Mouse (Mus musculus) ES-Bruce4 (cell line): ENCODE measurements at regions not wholly inside any gene's neighbourhood (a gene's known extent, or its start where the extent isn't known, plus 50 kb on each side); places are given as distances from the start of the nearest gene placed in this dataset.

Experiments used
- H3K27ac ChIP-seq: 2 replicates; pipeline ENCODE4 v1.5.1; 2012; ENCODE audit warnings: low read length, inconsistent platforms; ENCODE audit not compliant: insufficient read depth
- H3K27me3 ChIP-seq: 2 replicates; pipeline ENCODE4 v1.6.1; 2012; ENCODE audit warnings: mild to moderate bottlenecking, low read length, inconsistent platforms; ENCODE audit not compliant: control insufficient read depth, poor library complexity, insufficient read depth, severe bottlenecking
- H3K36me3 ChIP-seq: 2 replicates; pipeline ENCODE4 v1.6.1; 2012; ENCODE audit warnings: inconsistent platforms, mild to moderate bottlenecking, low read length, moderate library complexity; ENCODE audit not compliant: control insufficient read depth, poor library complexity, insufficient read depth, severe bottlenecking
- H3K4me1 ChIP-seq: one replicate; pipeline ENCODE4 v1.8.1; 2011; ENCODE audit warnings: low read length; ENCODE audit not compliant: control insufficient read depth, insufficient read depth
- H3K4me3 ChIP-seq: 2 replicates; pipeline ENCODE4 v1.5.1; 2011; ENCODE audit warnings: low read depth, mild to moderate bottlenecking, low read length
- H3K9ac ChIP-seq: 2 replicates; pipeline ENCODE4 v1.6.1; 2012; ENCODE audit warnings: low read depth, mild to moderate bottlenecking, inconsistent platforms; ENCODE audit not compliant: poor library complexity, severe bottlenecking
- H3K9me3 ChIP-seq: replicated peaks from 2 replicates; pipeline ENCODE4 v1.6.1; 2012; ENCODE audit warnings: mild to moderate bottlenecking, low read length, inconsistent platforms; ENCODE audit not compliant: control insufficient read depth, poor library complexity, insufficient read depth, severe bottlenecking
- CTCF ChIP-seq: IDR thresholded peaks from one replicate; pipeline ENCODE4 v1.8.1; 2011; ENCODE audit warnings: low read depth, low read length
- EP300 ChIP-seq: IDR thresholded peaks from 2 replicates; pipeline ENCODE4 v1.6.1; 2011; ENCODE audit warnings: low read depth, low read length; ENCODE audit not compliant: insufficient read depth
- POLR2A ChIP-seq: IDR thresholded peaks from one replicate; pipeline ENCODE4 v1.8.1; 2011; ENCODE audit warnings: low read length; ENCODE audit not compliant: insufficient read depth

- no peaks in the 10 kb centered on the region for H3K27me3 ChIP-seq
- no peak overlapping the region for H3K4me3 ChIP-seq
- no peaks in the 10 kb centered on the region for H3K9me3 ChIP-seq
- H3K27ac ChIP-seq: no peak overlapping the region
- H3K4me1 ChIP-seq: no peaks in the 10 kb centered on the region
- TF ChIP-seq EP300: no peak
- TF ChIP-seq CTCF: no peak
- TF ChIP-seq POLR2A: no peak
- H3K9ac ChIP-seq: no peak overlapping the region
- H3K36me3 ChIP-seq: no peaks in the 10 kb centered on the region
Observed at GRCm38 (mm10) chr3:61628535-61628934, 262.8 kb upstream of the B430305J03Rik start.

GRCm38 (mm10) chr3:61628099-61628498 lies 262.3 kb upstream of the B430305J03Rik start:
- H3K9ac ChIP-seq: no peak overlapping the region
- no peaks in the 10 kb centered on the region for H3K27me3 ChIP-seq
- H3K27ac ChIP-seq: no peak overlapping the region
- no peak for TF ChIP-seq EP300
- H3K4me1 ChIP-seq: no peaks in the 10 kb centered on the region
- H3K4me3 ChIP-seq: no peak overlapping the region
- H3K36me3 ChIP-seq: no peaks in the 10 kb centered on the region
- H3K9me3 ChIP-seq: no peaks in the 10 kb centered on the region

- H3K27ac ChIP-seq: no peak overlapping the region
- TF ChIP-seq EP300: no peak
- TF ChIP-seq POLR2A: no peak
- no peak for TF ChIP-seq CTCF
- H3K4me3 ChIP-seq: no peak overlapping the region
- H3K36me3 ChIP-seq: no peaks in the 10 kb centered on the region
- no peaks in the 10 kb centered on the region for H3K9me3 ChIP-seq
- no peaks in the 10 kb centered on the region for H3K4me1 ChIP-seq
- H3K27me3 ChIP-seq: no peaks in the 10 kb centered on the region
- no peak overlapping the region for H3K9ac ChIP-seq
Observed at GRCm38 (mm10) chr3:61623954-61624487, 258.3 kb upstream of the B430305J03Rik start.

GRCm38 (mm10) chr3:61605469-61605868 lies 239.7 kb upstream of the B430305J03Rik start:
- Histone ChIP-seq H3K27ac (no peak overlapping the region), H3K4me3 (no peak overlapping the region), H3K36me3 (no peaks in the 10 kb centered on the region), H3K27me3 (no peaks in the 10 kb centered on the region), H3K9me3 (no peaks in the 10 kb centered on the region), H3K9ac (no peak overlapping the region), H3K4me1 (no peaks in the 10 kb centered on the region)
- TF ChIP-seq EP300 (no peak), POLR2A (no peak), CTCF (no peak)

DNA sequence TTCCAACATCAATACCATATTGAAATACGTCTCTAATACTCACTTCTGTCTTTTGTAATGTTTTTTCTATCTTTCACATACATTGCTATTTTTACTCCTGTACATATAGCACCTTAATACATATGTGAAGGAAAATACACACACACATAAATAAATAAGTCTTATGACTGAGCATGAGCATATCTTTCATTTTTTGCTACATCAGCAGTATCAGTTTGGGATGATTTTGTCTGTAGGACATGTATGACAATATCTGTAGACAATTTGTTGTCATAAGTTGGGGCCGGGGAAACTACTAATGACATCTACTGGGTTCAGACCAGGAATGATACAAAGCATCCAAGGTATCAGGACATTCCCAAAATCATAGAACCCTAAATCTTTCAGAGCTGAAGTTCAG lies 237.1 kb upstream of the B430305J03Rik start:
- no peak overlapping the region for H3K4me3 ChIP-seq
- no peaks in the 10 kb centered on the region for H3K9me3 ChIP-seq
- no peaks in the 10 kb centered on the region for H3K27me3 ChIP-seq
- no peaks in the 10 kb centered on the region for H3K4me1 ChIP-seq
- TF ChIP-seq CTCF (no peak), EP300 (no peak), POLR2A (no peak)
- no peaks in the 10 kb centered on the region for H3K36me3 ChIP-seq
- no peak overlapping the region for H3K27ac ChIP-seq
- no peak overlapping the region for H3K9ac ChIP-seq

DNA sequence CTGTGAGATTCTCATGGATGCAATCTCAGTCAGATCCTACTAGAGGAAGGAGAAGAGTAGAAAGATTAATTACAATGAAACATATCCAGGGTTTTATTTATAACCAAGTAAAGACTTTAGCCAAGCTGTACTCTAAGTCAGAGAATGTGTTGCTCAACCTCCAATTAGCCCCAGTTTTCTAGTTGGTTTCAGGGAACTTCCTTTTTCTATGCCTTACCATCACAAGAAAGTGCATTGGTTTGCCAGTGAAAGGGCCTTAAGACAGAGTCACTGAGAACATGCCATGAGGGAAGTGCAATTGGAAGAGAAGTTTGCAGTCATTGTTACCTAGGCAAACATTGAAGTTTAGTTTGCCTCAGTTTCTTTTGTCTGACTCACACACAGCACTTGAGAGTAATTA lies 229.8 kb upstream of the B430305J03Rik start:
- TF ChIP-seq CTCF: no peak
- TF ChIP-seq EP300: no peak
- no peak for TF ChIP-seq POLR2A
- H3K36me3 ChIP-seq: no peaks in the 10 kb centered on the region
- H3K4me1 ChIP-seq: no peaks in the 10 kb centered on the region
- no peaks in the 10 kb centered on the region for H3K27me3 ChIP-seq
- no peak overlapping the region for H3K4me3 ChIP-seq
- H3K9ac ChIP-seq: no peak overlapping the region
- H3K27ac ChIP-seq: no peak overlapping the region
- H3K9me3 ChIP-seq: no peaks in the 10 kb centered on the region
